Mouse (Mus musculus): ENCODE measurements around the gene Nutm1.

DNA sequence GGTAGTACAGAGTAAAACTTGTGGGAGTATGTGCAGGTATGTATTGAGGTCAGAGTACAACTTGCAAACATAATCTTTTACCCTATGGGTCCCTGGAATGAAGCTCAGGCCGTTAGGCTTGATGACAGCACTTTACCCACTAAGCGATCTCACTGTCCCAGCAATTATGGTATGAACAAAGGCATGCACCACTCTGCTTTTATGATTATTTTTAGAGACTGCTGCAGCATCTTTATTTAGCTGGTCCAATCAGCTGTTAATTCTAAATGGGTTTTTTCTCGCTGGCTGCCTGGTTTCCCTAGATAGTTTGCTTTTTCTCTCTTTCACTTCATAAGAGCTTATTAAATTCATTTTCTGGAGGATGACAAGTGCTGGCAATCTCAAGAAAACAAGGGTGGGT lies 37.1 kb upstream of the Nutm1 start:
- TF ChIP-seq MAX (IDR thresholded peaks at IDR 0.05; ENCODE audit: low read length): no peak
- TF ChIP-seq POLR2A (IDR thresholded peaks at IDR 0.05; ENCODE audit: control insufficient read depth in 1 of 2, insufficient read depth in 1 of 2, low read depth in 1 of 2, low read length in 2 of 2, poor library complexity in 1 of 2): no peak
- TF ChIP-seq ETS1 (IDR thresholded peaks at IDR 0.05; ENCODE audit: low read depth, low read length): no peak
- TF ChIP-seq TAL1 (IDR thresholded peaks at IDR 0.05; ENCODE audit: low read length): no peak
- TF ChIP-seq POLR2AphosphoS5 (IDR thresholded peaks at IDR 0.05; ENCODE audit: borderline replicate concordance, low read depth, low read length): no peak
- no peak for TF ChIP-seq E2F4 (IDR thresholded peaks at IDR 0.05; ENCODE audit: borderline replicate concordance, low read depth, low read length)
- TF ChIP-seq HCFC1 (IDR thresholded peaks at IDR 0.05; ENCODE audit: low read depth, low read length): no peak
- no peak for TF ChIP-seq BHLHE40 (IDR thresholded peaks at IDR 0.05; ENCODE audit: borderline replicate concordance, low read depth, low read length)
- no peak for TF ChIP-seq EP300 (IDR thresholded peaks at IDR 0.05; ENCODE audit: low read depth in 1 of 2, low read length in 2 of 2)
- TF ChIP-seq CTCF (IDR thresholded peaks at IDR 0.05 in 2 of 3, conservative IDR thresholded peaks at IDR 0.05 in 1 of 3; ENCODE audit: control insufficient read depth in 1 of 3, insufficient read depth in 1 of 3, low read depth in 2 of 3, low read length in 3 of 3, poor library complexity in 1 of 3, severe bottlenecking in 1 of 3): no peak
- no peak for TF ChIP-seq UBTF (IDR thresholded peaks at IDR 0.05; ENCODE audit: borderline replicate concordance, insufficient read depth, low read depth, low read length)
- no peak for TF ChIP-seq ELF1 (IDR thresholded peaks at IDR 0.05; ENCODE audit: low read depth, low read length)
- no peak for TF ChIP-seq USF2 (IDR thresholded peaks at IDR 0.05; ENCODE audit: borderline replicate concordance in 1 of 2, insufficient read depth in 1 of 2, low read depth in 1 of 2, low read length in 2 of 2)
